Mouse (Mus musculus): ENCODE data around the gene Tuba4a.
A peak's percentile ranks its signal among the peaks of the same experiment; 100 is the strongest.

Tuba4a gene

DNA sequence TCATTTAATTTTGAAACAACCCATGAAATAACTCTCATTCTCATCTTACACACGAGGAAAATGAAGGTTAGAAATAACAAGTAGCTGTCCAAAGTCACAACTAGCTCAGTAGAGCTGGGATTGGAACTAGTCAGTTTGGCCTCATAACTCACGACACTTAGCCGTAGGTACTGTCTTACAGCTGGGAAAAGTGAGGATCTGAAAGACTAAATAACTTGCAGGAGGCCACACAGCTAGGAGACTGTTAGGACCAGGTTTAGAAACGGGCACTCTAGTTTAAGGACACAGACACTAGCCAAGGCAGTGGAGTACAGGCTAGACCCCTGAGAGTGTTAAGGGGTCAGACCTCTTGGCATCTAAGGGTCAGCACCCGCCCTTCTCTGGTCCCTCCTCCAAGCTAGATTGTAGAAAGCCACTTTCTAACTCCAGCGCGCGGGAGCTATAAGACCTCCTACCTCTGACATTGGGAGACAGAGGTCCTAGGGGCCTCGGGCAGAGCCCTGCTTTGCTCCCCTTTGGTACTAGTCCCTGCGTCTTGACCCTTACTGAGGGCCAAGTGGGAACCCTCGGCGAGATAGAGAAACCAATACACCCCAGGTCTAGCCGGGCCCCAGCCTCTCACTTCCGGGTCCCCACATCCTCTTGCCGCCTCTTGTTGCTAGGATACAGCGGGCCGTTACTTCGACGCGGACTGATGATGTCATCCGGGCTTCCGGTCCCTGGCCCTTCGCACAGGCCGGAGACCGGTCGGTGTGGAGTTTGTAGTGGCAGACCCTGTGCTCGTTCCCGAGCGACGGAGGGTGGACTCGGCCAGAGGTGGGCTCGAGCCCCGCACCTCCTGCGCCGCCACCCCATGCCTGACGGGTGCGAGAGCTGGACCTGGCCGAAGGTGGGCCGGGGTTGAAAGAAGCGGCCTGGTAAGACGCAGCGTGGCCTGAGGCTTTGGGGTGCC, 9.3 kb downstream of the Tuba4a start, which contains the start of the genes Glb1l and Stk16:
TSS of gene Glb1l (minus strand) at position 678 of the 952 bp plus-strand sequence.
TSS of gene Stk16 (plus strand) at position 703 of the 952 bp plus-strand sequence.
- DNase-seq (ENCODE audit: low spot score), result peak; percentile 98

- peak; percentile 19 for DNase-seq (ENCODE audit: low spot score)
Observed at GRCm38 (mm10) chr1:75208967-75209678, 10.5 kb downstream of the Tuba4a start.

DNA sequence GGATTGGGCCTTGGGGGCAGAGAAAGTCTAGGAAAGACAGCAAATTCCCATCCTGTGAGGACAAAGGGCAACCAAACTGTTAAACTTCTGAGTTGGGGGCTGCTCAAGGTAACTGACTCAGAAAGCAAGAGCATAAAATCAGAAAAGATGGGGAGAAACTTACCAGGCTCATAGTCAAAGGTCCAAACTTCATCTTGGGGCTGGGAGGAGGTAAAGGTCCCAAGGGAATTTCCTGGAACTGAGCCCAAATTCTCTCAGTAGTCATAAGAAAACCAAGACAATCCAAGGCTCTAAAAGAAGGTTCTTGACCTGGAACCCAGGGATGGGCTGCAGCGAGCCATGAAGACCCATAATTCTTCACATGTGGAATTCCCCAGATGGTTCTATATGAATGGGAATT, 18.4 kb downstream of the Tuba4a start:
- DNase-seq (ENCODE audit: low spot score), result no peak

- no peak for DNase-seq (ENCODE audit: low spot score)
Observed at GRCm38 (mm10) chr1:75192452-75192851, 27.2 kb downstream of the Tuba4a start.

DNA sequence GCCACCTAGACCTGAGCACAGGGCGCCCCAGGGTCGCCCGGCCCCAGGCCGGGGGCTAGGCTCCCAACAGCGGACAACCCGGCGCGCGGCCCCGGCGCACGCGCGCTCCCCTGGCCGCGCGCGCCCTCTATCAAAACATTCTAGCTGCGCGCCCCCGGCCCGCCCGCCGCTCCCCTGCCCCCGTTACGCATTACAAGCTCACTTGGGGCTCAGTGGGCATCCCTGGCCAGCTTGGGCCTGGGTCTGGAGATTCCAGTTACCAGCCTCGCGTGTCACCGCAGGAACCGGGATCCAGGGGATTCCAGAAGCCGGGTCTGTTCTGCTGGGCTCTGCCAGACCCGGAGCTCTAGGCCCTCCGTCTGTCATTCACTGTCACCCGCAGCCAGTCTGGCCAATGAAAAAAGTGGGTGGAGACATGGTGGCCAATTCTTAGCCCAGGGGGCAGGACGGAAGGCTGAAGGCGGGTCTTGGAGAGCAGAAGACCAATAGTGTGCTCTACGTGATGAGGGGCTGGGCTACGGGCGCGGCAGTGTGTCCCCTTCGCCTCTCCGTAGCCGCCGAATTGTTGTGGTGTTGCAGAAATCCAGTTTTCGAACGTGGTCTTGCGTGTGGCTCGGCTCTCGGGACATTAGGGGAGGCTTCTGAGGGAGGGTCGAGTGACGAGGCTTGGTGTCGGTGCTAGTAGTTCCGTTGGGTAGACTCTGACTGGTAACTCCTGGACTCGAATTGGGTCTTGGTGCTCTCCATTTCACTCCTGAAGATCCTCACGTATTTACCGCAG, 27.9 kb downstream of the Tuba4a start, which contains the start of the genes Ankzf1 and Atg9a:
TSS of gene Ankzf1 (plus strand) at position 530 of the 781 bp plus-strand sequence.
TSS of gene Atg9a (minus strand) at position 575 of the 781 bp plus-strand sequence.
- peak; percentile 96 for DNase-seq (ENCODE audit: low spot score)

GRCm38 (mm10) chr1:75191258-75191621, 28.4 kb downstream of the Tuba4a start:
- DNase-seq (ENCODE audit: low spot score), result no peak

DNA sequence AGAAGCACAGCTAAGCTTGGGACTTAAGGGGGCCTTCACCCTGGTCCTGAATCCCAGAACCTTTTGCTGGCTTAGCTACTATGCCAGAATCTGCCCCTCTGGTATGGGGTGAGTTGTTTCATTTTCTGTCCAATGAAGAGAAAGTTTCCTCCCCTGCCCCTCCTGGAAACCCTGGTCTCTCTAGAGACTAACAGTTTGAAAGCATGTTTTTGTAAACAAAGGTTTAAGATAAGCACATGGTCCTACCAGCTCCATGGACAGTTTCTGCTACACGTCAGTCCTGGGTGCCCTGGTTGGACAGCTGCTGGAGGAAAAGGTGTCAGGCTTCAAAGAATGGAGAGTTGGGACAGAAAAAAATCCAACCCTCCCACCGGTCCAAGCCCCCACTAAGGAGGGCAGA, 29.1 kb downstream of the Tuba4a start:
- no peak for DNase-seq (ENCODE audit: low spot score)

DNA sequence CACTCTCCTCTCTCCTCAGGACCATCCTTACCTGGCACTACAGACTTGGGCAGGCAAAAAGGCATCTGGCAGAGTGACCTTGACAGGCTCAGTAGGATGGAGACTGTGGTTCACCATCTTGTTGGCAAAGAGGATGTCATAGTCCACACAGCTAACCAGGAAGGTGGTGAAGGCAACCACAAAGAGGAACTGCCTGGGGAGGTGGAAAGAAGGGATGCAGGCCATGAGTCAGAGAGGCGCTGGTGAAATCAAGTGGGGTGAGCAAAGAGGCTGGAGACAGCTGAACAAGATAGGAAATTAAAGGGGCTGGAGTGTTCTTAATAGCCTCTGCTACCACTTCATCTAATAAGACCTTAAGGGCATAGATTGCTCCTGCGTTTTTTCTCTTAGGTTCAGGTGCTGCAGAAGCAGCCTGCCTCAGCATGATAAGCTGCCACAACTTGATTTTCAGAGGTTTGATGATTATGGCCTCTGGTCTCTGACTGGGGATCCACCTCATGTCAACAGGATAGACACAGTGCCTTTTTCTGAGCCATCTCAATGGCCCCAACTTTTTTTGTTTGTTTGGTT, 31.7 kb downstream of the Tuba4a start:
- no peak for DNase-seq (ENCODE audit: low spot score)

DNA sequence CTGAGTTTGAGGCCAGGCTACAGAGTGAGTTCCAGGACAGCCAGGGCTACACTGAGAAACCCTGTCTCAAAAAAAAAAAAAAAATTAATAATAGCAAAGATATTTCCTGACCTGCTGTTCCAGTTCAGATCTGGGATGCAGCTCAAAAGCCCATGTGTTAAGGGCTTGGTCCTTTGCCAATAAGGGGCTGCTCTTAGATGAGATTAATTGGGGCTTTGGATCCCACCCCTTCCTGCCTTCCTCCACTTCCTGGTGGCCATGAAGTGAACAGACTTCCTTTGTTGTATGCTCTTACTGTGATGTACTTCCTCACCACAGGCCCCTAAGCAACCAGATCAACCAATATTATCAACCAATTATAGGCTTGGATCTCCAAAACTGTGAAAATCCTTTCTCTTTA, 32.5 kb downstream of the Tuba4a start:
- DNase-seq (ENCODE audit: low spot score), result no peak

DNA sequence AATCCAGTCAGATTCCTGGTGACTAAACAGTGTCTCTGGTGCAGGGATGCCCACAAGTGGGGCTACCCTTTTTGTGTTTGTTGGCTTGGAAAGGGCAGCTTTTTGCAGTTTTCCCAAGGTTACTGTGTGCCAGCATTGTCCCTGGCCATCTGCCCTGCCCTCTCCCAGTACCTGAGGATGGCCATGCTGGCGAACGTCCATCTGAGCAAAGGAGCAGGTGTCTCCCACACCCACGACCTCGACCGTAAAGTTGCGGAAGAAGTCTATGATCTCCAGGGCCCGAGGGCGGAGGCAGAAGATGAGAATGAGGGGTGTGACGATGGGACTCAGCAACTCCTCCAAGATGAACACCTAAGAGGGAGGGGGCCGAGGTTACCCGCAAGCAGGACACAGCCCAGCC, 34.2 kb downstream of the Tuba4a start:
- no peak for DNase-seq (ENCODE audit: low spot score)

- DNase-seq (ENCODE audit: low spot score), result no peak
Observed at GRCm38 (mm10) chr1:75182160-75182559, 37.5 kb downstream of the Tuba4a start.

GRCm38 (mm10) chr1:75181377-75181870, 38.2 kb downstream of the Tuba4a start:
- DNase-seq (ENCODE audit: low spot score), result no peak

DNA sequence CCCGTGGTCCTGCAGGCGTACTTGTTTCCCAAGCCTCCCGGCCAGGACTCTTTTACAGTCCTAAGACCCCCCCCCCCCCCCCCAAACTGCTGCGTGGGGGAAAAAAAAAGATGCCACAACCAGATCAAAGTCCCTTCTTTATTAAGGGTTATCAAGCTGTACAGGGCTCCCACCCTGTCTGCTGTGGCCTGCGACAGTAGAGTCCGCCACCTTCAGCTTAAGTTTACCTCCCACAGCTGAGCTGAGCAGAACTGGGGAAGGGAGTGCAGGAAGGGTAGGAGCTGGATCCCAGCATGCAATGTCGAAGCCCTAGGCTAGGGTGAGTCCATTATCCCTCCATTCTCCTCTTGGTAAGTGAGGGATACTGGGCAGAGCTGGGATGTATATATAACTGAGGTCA, 38.9 kb downstream of the Tuba4a start:
- DNase-seq (ENCODE audit: low spot score), result no peak

GRCm38 (mm10) chr1:75180105-75180590, 39.5 kb downstream of the Tuba4a start, which contains the start of gene Abcb6:
Gene Abcb6 (minus strand): TSS chr1:75180392.
- peak; percentile 95 for DNase-seq (ENCODE audit: low spot score)

DNA sequence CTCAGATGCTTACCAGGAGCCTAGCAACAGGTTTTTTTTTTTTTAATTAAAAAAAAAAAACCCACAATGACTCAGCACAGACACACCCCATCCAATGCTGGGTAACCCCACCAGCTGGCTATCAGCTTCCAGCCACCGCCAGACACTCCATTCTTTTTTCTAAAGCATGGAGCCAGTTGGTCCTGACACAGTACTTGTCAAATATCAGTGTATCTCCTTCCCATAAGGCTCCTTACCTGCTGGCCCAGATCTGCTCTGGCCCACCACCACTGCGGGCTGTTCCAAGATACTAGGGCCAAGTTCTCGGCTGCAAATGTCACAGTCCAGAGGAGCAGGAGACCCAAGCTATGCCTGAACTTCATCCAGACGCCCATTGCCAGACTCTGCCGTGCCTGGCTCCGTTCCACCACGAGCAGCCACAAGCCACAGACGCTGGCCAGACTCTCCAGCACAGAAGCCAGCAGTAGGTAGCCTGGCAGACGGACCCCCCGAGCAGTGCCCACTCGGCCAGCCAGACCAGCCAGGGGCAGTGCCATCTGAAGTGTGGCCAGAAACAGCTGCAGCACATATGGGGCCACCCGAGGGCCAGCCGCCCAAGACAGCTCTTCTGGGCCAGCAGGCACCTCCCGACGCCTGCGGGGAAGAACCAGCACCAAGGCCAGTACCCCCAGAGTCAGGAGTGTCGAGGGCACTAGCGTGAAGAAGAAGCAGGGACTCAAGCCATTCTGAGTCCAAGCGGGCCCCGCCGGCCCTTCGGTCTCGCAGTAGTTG, 40.1 kb downstream of the Tuba4a start:
- peak; percentile 13 for DNase-seq (ENCODE audit: low spot score)

- peak; percentile 93 for DNase-seq (ENCODE audit: low spot score)
Observed at GRCm38 (mm10) chr1:75168472-75169464, 50.9 kb downstream of the Tuba4a start, which contains the start of gene Zfand2b. Gene Zfand2b (plus strand): TSS chr1:75168646.

- no peak for DNase-seq (ENCODE audit: low spot score)
Observed at GRCm38 (mm10) chr1:75168093-75168471, 51.6 kb downstream of the Tuba4a start.

Measured in retina, embryonic 14.5 days (tissue).